Mouse (Mus musculus) hematopoietic stem cell, adult 5-6 weeks (primary cell): ENCODE data around the gene Dapk1. TPM values are rescaled to one million over a fixed set of nuclear protein-coding genes. Genes with fewer than 3 reads are reported as not detected.
A peak's percentile ranks its signal among the peaks of the same experiment; 100 is the strongest.

Experiments used
- ATAC-seq, 2 experiments: fragments of 125-278 bp in 1 of 2; replicated peaks in 1 of 2; 2 replicates each; pipeline ENCODE4 v1.8.0; 2016 to 2017; ENCODE audit warnings: inconsistent platforms in 2 of 2, mild to moderate bottlenecking in 2 of 2, moderate number of reproducible peaks in 2 of 2, low read depth in 1 of 2, moderate TSS enrichment in 1 of 2; ENCODE audit not compliant: low FRiP score in 2 of 2, poor library complexity in 2 of 2, severe bottlenecking in 2 of 2, insufficient read depth in 1 of 2, low TSS enrichment in 1 of 2
- total RNA-seq: library from RNA; stranded (forward); fragments of 172-1452, 232-1000 nt; gene quantifications from 2 replicates; pipeline ENCODE4 v1.2.3, GENCODE M21; 2017

Gene Dapk1
- total RNA-seq, 1 experiment from 2014 or later: 12.0 TPM

DNA sequence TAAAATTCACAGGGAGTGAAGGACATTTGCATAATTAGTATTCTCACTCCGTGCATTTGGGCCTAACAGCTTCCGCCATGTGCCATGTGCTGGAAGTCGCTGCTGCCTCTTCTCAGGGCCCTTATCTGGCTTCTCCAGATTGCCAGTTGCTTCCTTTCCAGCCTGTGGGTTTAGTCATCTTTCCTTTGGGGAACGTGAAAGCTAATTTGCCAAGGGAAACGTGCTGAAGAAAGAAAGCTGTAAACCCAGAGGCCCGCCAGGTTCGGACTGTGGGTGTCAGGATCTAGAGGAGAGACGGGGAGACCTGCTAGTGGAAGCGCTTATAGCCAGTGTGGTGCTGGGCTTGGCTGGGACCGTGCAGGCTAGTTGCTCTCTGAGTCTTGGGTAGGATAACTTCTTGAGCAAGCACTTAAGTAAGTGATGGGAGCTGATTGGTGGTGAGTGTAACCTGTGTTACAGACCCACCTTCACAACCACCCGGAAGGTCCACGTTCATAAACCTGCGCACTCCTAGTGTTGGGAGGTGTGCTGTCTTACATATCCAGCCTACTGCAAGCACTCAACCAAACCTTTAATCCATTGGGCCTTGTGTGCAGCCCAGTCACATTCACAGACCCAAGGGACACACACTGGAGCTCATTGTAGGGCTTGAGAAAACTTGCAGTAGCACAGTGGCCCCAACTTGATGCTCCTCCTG, 141.8 kb downstream of the Dapk1 start:
- peak; percentile 71 to 74 for ATAC-seq

DNA sequence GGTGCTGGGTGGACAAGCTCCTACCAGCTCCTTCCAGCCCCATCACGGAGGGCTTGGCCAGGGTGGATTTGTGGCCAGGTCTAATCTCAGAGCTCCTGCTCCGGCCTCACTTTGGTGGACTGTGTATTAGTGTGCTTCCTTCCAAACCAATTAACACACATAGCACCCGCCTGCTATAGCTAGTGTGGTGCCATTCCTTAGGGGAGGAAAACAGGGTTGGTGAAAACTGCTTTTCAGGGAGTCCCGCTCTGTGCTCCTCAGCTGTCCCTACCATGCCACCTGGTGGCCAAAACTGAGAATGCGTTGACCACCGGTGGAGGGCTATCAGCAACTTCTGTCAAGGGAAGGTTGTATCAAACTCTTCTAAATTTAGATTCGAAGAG, 142.3 kb downstream of the Dapk1 start:
- ATAC-seq: peak; percentile 52 to 66

DNA sequence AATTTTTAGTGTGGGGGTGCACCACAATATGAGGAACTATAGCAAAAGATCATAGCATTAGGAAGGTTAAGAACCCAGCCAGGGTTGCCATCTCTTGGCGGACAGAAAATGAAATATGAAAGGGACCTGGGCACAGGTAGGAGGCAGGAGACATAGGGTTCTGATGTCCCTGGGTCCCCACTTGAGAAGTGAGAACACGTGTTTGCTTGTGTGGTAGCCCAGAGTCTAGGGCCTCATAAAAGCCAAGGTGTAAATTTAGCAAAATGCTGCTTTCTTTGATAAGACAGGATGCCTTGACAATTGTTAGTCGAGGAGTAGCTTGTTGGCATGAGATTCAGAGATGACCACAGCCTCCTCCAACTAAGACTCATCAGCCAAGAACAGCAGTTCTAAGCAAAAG, 143.0 kb downstream of the Dapk1 start:
- no peak for ATAC-seq

DNA sequence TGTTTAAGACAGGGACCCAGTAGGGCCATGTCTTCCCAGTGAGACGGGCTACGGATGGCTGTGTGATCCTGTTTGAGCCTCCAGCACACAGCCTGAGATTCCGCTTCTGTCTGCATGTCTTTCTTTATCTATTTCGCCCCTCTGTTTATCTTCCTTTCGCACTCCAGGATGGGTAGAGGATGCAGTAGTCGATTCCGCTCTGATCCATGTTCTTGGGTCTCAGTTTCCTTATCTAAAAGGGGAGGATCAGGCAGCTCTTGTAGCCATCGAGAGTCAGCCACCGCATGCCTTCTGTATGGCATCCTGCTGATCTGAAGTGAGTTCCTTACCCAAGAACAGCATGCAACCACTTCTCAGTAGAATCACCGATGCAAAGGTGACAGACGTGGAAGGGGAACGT, 143.6 kb downstream of the Dapk1 start:
- no peak for ATAC-seq

DNA sequence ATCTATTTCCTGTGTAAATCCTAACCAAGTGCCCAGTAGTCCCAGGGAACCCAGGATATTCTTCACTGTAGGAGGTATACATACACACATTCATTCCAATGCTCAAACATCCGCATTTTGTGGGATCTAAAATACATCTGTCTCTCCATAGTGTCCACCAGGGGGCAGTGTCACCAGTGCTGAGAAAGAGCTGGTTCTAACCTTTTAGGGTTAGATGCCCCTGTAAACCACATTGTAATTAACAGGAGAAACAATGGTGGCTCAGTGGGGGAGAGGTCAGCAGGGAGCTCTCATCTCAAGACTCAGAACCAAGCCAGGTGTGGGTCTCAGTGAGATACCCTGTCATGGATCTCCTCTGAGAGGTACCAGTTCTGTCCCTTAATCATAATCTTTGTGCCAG, 144.5 kb downstream of the Dapk1 start:
- ATAC-seq: no peak

DNA sequence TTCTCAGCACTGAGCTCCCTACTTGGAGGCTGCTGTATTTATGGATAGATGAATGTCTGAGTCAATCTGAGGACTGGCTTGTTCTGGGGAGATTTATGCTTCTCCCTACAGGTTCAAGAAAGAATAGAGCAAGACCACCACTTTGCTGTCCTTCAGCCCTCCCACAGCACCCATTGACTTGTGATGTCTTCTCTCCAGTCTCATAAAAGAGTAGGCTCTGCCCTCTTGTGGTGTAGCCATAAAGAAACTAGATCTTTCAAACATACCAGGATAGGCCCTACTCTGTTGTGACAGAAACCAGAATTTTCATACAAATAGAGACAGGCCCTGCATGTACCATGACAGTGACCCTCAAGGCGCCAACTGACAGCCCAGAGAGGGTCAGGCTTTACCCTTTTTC, 145.5 kb downstream of the Dapk1 start:
- no peak for ATAC-seq

DNA sequence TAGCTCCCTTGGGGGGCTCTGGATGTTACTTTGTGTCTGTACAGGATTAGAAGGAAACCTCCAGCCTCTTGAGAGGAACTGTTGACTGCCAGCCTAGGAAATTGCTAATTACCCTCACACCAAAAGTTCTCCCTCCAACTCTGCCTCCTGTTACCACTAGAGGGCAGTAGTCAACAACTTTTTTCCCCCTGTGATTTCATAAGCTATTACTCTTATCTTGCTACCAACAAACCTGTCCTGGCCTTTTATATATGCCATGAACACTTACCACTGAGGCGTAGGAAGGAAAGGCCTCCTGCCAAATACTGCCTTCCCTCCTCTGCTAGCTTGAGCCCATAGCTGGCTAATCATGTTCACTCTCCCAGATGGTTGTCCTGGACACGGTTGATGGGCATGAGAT, 146.8 kb downstream of the Dapk1 start:
- no peak for ATAC-seq

DNA sequence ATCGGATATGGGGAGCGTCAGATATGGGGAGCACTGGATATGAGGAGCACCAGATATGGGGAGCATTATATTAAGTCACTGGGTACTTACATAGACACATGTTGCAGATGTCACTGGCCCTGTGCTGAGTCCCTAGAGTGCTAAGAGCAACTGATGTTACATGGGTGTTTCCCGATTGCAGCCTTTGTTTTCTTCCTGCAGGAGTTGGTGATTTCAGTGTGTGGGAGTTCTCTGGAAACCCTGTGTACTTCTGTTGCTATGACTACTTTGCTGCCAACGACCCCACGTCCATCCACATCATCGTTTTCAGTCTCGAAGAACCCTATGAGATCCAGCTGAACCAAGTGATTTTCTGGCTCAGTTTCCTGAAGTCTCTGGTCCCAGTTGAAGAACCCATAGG, 149.2 kb downstream of the Dapk1 start:
- no peak for ATAC-seq

DNA sequence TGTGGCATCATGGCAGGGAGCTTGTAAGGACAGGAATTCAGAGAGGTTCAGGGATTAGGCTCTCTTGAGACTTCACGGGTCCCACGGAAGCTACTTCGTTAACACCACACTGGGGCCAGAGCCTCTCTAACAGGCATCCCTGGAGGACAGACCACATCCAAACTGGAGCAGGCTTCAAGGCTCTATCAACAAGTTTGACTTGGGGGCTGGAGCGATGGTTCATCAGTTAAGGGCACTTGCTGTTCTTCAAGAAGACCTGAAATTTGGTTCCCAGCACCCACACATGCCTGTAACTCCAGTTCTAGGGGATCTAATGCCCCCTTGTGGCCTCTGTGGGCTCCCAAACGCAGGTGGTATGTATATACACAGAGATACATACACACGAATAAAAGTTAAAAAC, 151.5 kb downstream of the Dapk1 start:
- ATAC-seq: no peak

DNA sequence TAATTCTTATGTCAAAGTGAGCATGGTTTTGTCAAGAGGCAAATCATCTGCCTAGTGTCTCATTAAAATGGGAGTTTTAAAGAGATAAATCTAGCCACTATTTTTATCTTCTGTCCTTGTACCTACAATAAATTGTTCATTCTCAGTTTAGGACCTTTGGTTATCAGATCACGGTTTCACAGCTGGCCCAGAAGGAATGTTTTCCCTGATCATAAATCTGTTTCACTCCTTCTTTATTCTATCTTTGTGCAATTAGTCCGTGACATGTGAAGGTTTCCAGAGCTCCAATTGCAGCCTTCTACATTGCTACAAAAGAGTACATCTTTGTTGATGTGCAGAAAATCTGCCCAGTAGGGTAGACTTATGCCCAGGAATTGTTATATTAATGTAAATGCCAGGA, 153.5 kb downstream of the Dapk1 start:
- no peak for ATAC-seq

DNA sequence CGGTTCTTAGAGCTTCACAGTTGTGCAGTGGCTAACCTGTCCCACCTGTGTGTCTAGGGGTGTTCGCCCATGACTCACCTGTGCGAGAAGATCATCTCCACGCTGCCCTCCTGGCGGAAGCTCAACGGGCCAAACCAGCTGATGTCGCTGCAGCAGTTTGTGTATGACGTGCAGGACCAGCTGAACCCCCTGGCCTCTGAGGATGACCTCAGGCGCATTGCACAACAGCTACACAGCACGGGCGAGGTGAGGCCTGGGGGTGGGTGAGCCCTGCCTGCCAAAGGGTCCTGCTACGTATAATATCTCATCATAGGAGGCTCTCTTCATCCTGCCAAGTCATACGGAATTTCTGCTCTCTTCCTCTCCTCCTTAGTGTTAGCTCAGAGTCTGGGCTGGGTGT, 155.5 kb downstream of the Dapk1 start:
- ATAC-seq: no peak

DNA sequence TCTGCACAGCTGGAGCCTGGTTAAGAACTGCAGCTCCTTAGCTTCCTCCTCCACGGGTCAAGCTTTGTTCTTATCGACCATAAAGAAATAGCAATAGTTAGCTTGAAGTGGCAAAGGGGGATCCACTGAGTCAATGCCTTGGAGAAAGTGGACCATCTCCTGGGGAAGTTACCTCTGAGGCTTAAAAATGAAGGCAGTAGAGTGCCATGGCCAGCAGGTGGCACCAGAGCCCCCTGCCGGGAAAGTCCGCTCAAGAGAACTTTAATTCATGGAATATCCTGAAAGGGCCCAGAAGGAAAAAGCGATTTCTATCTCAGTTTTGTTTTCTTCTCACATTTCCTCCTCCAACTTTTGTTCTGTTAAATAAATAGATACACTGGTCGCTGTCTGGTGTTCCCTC, 157.4 kb downstream of the Dapk1 start:
- 0 out of 4 replicates have a peak, but pooled peaks of 1 of the 2 experiments have one; percentile 55 for ATAC-seq

DNA sequence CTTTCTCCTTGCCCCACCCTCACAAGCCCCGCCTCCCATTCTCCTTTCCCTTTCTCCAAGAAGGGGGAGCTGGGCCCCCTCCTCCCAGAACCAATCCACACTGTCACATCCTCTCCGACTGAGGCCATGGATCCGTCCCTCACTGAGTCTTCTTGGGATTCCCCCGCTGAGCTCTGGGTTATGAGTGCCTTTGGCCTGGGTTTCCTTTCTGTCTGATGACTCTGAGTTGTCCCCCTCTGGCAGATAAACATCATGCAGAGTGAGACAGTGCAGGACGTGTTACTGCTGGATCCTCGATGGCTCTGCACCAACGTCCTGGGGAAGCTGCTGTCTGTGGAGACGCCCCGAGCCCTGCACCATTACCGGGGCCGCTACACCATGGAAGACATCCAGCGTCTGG, 158.6 kb downstream of the Dapk1 start:
- no peak for ATAC-seq

DNA sequence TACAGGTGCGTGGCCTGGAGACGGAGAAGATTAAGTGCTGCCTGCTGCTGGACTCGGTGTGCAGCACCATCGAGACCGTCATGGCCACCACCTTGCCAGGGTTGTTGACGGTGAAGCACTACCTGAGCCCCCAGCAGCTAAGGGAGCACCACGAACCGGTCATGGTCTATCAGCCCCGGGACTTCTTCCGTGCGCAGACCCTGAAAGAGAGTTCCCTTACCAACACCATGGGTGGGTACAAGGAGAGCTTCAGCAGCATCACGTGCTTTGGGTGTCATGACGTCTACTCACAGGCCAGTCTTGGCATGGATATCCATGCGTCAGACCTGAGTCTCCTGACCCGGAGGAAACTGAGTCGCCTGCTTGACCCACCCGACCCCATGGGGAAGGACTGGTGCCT, 159.4 kb downstream of the Dapk1 start:
- ATAC-seq: no peak

DNA sequence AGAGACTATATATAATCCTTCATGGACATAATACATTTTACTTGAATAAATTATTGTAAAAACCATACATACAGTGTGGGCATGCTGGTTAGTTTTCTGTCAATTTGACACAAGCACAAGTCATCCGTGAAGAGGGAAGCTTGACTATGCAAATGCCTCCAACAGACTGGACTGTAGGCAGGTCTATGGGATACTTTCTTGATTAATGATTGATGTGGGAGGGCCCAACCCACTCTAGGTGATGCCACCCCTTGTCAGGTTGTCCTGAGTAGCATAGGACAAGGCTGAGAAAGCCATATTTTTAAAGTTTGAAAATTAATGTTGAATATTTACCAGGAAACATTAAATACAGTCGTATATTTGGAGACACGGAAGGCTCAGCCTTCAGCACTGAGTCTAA, 178.8 kb downstream of the Dapk1 start:
- ATAC-seq: no peak

DNA sequence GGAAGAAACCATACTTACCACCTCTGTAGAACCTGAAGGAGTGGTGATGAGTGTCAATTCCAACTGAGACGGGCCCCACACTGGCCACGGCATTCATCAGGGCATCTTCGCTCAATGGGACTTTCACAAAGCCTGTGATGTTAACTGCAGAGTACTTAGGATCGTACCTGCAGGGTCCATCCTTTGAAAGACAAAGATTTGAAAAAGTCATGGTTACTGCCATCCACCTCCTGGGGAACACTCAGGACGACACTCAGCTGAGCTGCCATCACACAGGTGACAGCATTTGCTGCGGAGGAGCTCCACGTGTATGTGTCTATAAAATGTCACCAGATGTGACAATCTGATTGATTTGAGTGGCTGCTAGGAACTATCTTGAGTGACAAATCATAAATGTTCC, 181.6 kb downstream of the Dapk1 start:
- ATAC-seq: no peak

DNA sequence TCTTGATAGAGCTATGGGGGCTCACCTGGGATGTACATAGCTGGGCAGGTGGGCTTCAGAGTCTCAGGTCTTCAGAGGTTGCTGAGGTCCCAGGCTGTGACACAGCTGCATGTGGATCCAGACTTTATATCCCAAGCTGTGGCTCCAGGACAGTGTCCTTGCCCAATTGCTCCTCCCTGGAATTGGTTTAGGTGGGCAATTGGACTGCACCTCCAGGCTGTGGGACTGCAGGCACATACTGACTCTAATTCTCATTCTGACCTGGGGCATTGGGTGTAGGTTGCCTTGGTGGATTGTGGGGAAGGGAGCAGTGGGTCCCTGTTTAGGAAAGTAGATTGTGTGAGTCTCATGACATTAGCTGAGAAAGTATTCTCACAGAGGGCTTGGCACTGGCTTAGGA, 184.5 kb downstream of the Dapk1 start, which contains the start of gene BC051665:
Gene BC051665 (minus strand): TSS at position 101 of the 400 bp plus-strand sequence.
- ATAC-seq: no peak

DNA sequence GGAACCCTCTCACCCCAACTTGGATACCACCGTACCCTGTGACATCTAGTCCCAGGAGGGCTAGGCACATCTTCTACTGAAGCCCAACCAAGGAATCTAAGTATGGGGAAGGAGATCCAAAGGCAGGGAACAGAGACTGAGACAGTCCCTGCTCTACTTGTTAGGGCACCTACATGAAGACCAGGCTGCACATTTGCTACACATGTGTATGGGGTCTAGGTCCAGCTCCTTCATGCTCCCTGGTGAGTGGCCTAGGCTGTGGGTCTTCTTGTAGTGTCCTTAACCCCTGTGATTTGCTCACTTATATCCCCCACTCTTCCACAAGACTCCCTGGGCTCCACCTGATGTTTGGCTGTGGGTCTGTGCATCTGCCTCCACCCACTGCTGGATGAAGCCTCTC, 187.7 kb downstream of the Dapk1 start:
- no peak for ATAC-seq

DNA sequence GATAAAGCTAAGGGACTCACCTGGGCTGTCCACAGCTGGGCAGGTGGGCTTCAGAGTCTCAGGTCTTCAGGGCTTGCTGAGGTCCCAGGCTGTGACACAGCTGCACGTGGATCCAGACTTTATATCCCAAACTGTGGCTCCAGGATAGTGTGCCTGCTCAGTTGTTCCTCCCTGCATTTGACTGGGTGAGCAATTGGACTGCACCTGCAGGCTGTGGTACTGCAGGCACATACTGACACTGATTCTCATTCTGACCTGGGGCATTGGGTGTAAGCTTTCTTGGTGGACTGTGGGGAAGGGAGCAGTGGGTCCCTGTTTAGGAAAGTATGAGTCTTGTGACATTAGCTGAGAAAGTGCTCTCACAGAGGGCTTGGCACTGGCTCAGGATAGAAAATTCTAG, 201.0 kb downstream of the Dapk1 start, which contains the start of gene Ctsll3:
Gene Ctsll3 (minus strand): TSS at position 101 of the 400 bp plus-strand sequence.
- ATAC-seq: no peak
